Mouse (Mus musculus): ENCODE results near the gene Smg6.
"Not testable (repeated sequence)": the region's sequence is repeated elsewhere in the genome, so short reads cannot be mapped to it uniquely, and the experiment has no call there.

Smg6 gene

DNA sequence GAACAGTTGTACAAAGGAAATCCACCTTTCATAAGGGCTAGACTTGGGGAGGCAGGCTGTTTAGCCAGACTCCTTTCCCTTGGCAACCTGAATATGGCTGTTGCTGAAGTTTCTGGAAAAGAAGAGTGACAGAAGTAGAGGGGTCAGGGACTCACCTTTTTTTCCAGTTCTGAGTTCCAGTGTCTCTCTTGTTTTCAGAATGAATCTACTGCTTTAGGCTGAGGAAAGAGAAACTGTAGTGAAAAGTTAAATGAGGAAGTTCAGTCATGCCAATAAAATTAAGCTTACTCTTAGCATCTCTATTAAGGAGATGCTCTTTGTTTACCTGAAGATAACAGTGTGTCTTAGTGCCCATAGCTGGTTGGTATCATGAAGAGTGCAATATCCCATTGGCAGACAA lies 69.2 kb downstream of the Smg6 start:
- DNase-seq (ENCODE audit: low spot score in 2 of 2): no peak

DNA sequence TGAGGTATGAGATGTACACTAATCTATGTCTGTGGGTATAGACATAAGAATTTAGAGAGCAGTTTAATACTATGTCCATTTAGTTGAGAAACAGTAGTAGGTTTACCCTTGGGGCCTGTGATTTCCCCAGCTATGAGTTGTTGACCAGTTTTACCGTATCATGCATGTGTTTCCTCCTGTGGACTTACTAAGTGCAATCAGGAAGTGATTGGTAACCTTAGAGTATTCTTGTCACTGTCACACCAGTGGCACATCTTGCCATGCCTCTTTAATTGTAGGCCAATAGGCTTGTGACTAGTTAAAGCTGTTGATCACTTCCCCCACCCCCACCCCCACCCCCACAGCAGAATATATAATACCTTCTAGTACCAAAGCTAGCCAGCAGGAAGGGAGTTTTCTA lies 70.9 kb downstream of the Smg6 start:
- DNase-seq (ENCODE audit: low spot score in 2 of 2): no peak

DNA sequence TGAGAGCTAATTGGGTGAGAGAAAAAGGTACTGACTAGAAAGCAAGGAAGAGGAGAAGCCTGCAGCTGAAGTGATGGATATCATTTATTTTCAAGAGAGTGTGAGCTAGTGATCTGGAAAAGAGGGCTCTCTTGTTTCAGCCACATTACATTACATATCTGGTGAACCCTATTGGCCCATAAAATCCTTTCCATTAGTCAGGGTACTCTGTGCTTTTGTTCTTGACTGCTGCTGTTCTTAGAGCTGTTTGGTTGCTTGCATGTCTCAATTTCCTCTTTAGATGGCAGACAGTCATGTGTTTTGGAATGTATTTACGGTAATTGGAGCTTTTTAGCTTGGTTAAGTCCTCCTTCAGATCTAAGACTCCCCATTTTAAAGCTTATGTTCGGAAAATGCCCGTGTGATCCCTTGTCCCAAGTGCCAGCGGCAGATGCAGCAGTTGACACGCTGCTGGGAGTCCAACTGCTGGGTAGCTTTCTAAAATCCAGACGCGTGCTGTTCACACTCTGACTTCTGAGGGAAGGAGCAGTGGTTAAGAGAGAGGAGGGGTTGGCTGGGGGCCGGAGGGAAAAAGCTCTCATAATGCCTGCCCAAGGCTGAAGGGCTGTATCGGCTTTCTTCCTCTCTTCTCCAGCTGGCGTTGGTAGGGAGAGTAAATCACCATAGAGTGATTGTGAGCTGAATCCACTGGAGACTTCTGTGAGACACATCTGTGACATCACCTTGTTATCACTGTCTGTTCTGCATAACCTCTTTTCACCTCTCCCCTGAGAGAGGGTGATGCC lies 75.4 kb downstream of the Smg6 start:
- no peak for DNase-seq (ENCODE audit: low spot score in 2 of 2)

DNA sequence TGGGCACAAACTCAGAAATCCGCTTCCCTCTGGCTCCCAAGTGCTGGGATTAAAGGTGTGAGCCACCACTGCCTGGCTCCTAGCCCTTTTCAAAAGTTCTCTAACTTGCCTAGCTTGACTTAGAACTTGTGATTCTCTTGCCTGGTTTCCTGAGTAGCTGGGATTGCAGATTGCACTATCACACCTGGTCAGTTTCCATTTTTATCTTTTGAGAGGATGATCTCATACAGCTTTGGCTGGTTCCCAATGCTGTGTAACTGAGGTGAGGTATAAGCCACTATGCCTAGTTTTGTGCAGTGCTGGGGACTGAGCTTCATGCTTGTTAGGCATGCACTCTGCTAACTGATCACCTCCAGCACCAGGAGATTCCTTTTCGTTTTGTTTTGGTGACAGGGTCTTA lies 82.6 kb downstream of the Smg6 start:
- DNase-seq (ENCODE audit: low spot score in 2 of 2): no peak

DNA sequence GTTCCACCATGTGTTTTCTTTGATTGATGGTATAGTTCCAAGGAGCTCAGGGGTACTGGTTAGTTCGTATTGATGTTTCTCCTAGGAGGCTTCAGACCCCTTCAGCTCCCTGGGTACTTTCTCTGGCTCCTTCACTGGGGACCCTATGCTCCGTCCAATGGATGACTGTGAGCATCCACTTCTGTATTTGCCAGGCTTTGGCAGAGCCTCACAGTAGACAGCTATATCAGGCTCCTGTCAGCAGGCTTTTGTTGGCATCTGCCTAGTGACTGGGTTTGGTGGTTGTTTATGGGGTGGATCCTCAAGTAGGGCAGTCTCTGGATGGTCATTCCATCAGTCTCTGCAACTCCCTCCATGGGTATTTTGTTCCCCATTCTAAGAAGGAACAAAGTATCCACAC lies 83.9 kb downstream of the Smg6 start:
- DNase-seq (ENCODE audit: low spot score in 2 of 2): not testable (repeated sequence)

DNA sequence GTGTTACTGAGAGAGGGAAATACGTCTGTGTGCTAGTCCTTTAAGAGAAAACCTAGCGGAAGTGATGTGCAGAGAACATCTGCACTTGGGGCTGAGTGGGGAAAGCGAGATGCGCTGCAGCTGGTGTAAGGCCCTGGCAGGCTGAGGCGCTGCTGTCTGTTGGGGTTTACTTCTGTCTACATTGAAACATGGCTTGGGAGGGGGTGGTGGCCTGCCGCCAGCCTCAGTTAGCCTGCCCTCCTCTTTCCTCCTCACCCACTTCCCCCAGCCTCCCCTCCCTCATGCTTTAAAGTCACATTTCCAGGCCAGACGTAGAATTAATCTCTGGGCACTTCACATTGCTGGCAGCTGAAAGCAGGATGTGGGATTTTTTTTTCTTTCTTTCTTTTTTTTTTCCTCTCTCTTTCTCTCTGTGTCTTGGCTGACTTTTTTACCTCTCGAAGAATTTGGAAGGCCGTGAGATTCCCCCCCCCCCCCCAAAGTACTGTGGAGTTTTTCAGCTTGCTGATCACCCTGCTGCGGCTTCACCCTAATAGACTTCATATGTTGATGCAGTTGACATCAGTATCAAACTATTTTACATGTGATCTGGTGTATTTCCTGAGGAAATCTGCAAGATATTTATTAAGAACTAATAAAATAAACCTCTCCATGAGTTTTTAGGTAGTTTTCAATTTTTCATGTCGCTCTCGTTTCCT lies 87.5 kb downstream of the Smg6 start:
- DNase-seq (ENCODE audit: low spot score in 2 of 2): peak in 1 of 2 experiments; percentile 44

DNA sequence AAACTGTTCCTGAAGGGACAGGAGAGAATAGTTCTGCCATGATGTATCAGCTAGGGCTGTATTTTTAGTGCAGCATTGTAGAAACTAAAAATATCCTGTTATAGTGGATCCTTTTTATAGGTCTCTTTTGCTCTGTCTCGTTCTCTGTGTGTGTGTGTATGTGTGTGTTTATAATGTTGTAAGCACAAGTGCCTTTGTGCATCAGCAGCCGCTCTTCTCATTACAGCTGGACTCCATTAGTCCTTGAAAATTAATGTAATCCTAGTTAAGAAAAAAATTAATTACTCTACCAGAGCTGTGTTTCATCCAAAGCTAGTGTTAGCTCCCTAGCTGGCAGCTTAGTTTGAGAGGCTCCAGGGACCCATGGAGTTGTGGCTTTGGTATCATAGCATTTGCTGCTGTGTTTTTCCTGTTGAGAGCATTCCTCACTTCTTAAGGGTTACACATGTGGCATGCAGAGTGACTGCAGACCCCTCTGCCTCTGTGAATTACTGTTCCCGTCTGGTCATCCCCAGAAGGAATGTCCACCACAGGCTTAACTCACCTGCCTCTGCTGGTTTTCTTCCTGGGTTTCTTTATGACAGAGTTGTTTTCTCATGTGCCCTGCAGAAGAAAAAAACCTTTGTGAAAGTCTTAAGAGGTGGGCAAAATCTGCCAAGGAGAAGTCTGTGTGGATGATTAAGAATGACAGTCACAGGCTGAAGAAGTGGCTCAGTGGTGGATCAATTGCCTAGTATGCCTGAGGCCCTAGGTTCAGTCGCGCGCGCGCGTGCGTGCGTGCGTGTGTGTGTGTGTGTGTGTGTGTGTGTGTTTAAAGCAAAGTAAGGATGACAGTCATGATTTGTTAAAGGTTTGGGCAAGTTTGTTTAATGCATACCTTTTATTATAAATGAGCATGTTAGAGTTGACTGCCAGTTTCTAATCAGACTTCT lies 88.4 kb downstream of the Smg6 start:
- no peak for DNase-seq (ENCODE audit: low spot score in 2 of 2)

DNA sequence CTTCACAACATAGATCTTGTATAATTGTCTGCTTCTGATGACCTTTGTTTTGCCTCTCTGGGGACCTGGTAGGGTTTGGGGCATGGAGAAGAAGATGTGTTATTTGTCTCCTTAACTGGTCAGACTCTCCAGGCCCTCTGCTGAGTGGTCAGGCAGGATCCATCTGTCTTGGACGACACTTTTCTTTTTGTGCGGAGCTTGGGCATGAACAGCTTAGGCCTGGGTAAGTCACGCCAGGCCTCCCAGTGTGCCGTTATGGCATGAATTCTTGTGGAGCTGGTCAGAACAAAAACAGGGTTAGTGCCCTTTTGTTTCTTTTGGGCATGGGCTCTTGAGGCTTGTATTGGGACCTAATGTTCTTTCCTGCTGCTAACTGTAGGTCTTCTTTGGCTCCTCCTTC lies 89.2 kb downstream of the Smg6 start:
- DNase-seq (ENCODE audit: low spot score in 2 of 2): no peak

DNA sequence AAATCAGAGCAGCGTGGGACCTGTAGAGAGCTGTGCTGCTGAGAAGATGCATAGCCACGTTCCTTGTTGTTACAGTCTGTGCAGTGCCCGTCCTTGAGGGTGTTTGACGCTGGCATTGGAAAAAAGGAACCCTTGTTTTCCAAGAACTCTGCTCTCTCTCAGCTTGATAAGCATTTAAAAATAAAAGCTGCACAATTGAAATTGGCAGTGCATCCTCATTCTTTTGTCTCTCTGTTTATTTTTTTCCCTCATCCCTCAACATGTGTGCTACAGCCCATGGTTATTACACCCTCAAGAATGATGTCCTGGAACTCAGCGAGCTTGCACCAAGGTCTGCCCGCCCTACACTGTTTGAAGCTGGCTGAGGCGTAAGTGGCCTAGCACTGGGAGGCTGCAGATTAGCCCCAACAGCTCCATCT lies 89.8 kb downstream of the Smg6 start:
- peak in 1 of 2 experiments; percentile 36 for DNase-seq (ENCODE audit: low spot score in 2 of 2)

DNA sequence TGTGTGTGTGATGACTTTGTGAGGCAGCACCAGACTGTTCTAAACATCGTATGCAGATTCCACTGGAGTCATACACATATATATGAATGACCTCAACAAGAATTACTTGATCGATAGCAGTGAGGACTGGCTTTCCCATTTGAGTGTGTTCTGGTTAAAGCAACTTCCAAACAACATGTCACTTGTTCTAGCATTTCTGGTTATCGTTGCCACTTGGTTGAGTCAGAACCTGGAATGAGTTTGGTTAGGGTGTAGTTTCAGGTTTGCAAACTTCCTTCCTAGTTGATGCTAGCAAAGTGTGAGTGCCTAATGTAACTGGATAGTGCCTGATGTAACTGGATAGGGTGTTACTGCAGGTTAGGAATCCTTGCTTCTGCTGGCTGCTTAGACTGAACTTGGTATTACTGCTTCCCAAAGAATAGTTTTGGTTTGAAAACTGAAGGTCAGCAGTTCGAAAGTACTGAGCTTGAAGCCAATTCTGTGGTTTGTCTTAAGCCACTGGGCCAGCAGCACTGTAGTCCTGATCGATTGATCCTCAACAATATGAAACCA lies 90.8 kb downstream of the Smg6 start:
- no peak for DNase-seq (ENCODE audit: low spot score in 2 of 2)

DNA sequence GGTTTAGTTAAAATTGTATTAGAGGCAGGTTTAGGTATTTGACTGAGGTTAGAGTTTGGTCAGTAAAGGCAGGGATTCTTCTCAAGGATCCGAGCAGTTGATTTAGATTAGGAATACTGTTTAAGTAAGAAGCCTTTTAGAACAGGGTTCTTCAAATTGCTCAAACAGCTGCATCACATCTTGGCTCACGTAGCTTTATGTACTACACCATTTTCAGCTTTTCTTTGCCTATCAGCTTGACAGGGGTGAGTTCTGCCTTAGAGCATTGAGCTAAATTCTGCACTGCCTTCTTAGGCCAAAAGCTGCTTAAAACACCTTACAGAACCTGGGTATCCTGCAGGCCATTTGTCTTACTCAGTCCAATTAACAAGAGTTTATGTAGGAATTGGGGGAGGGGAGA lies 92.2 kb downstream of the Smg6 start:
- DNase-seq (ENCODE audit: low spot score in 2 of 2): no peak

DNA sequence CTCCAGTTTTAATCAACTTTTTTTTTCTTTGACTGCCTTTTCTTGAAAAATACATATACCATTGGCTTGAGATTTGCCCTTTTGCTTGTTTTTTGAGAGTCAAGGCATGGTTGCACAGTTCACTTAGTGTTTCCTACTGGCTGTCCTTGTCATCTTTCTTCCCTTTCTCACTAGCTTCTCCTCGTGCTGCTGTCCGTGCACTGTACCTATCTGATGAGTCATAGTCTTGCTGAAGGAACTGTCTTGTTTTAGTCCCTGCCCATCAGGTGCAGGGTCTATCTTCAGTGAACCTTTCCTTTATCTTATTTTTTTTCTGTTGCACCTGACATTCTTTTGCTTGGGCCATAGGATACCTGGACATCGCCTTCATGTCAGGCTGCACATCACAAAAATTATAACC lies 101.4 kb downstream of the Smg6 start:
- no peak for DNase-seq (ENCODE audit: low spot score in 2 of 2)

DNA sequence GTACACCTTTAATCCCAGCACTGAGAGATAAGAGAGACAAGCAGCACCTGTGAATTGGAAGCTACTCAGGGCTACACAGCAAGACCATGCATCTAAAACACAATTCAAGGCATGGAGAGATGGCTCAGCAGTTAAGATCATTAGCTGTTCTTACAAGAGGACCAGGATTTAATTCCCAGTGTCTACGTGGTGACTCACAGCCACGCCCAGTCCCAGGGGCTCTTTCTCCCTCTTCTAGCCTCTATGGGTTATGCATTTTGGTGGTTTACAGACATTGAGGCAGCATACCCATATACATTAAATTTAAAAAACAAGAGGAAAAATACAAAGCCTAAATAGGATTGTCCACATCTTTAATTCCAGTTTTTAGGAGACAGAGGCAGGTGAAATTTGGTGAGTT lies 102.0 kb downstream of the Smg6 start:
- DNase-seq (ENCODE audit: low spot score in 2 of 2): no peak

DNA sequence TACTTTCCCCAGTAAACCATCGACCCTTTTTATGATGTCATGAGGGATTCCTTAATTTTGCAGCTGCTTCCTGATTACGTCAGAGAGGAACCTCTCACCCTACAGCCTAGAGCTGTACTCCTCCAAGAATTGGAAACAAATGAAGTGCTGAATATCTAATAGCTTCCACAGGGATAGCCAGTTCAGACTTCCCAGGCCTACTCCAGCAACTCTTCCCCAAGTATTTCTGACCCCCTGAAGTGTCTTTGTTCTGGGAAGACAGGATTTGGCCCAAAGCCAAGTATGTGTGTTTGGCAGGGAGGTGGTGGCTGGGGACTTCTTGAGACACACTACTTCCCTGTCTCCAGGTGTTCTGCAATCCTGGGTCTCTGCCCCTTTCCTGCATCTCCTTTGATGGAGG lies 105.6 kb downstream of the Smg6 start:
- DNase-seq (ENCODE audit: low spot score in 2 of 2): no peak

DNA sequence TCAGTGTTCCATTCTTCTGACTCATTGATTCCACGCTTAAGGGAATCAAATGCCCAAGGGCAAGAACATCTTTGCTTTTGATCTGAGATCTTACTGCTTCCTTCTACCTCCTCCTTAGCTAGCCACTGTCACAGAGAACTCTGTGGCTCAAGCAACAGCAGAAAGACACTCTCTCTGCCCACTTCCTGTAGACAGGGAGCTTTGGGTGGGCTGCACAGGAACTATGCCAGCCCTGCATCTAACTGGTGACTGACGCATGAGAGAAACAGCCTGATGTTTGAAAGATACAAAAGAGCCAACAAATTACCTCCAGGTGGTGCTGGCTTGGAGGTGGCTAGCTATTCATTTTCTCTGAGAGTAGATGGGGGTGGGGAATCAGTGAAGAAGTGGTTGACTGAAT lies 107.3 kb downstream of the Smg6 start:
- DNase-seq (ENCODE audit: low spot score in 2 of 2): no peak

DNA sequence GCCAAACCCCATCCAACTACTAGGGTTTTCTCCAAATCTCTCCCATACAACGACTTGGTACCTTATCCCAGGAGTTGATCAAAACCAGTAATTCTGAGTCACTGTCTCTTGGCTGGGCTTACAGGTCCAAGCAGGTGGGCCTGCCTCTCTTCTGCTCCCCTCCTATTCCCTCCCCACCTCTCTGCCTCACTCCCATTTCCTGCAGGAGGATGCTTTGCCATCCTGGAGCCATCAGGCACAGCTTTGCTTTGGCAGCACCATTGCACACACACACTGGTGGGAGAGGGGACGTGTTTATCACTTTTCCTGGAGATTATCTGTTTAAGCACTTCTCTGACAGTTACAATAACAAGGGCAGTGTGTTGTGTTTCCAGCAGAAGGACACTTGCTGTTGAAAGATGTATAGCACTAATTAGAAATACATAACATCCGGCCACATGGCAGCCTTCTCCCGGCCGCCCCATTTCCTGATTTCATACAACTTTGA lies 108.0 kb downstream of the Smg6 start:
- DNase-seq (ENCODE audit: low spot score in 2 of 2): no peak

DNA sequence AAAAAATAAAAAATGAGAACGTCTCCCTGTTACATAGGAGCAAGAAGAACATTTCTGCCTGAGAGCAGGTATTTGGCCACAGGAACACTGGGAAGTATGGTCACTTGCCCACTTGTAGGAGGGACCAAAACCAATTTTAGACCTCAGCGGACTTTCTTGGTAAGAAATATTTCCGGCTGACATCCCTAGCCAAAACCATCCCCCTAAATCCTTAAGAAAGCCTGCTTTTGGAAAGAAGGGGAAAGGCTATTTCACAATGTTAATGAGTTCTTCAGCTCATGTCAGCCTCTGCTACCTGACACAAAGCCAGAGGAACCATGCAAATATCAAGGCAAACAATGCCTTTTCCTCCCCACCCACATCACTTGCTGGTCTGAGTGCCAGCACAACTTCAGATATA lies 108.5 kb downstream of the Smg6 start:
- no peak for DNase-seq (ENCODE audit: low spot score in 2 of 2)

DNA sequence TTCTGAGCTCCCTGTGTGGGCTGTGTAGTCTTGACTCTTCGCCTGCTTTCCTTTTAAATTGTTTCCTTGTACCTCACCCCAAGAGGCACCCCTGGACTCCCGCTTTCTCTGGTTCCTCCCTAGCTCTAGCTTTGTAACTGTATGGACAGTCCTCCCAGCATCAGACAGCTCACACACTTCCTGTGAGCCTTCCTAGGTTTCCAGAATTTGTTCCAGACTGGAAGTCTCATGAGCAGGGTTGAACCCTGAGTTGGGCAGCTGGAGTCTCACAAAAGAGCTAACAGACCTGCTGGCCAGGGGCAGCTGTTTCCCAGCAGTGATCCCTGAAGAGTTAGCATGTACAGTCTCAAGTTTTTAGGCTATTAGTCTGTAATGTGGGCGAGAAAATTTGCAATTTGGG lies 118.7 kb downstream of the Smg6 start:
- DNase-seq (ENCODE audit: low spot score in 2 of 2): no peak

DNA sequence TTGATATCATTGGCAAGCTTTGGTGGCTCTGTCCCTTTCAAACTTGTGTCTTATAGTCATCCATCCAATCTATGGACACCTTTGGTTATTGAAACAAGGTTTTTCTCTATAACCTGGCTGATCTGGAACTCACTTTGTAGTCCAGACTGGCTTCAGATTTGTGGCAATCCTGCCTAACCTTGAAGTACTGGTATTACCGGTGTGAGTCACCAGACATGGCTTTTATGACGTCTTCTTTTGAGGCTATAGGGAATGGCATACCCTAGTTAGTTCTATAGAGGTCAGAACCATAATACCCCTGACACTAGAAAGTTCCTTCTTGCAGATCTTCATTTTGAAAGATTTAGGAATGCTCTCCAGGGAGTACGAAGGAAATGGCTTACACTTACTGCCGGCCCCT lies 120.2 kb downstream of the Smg6 start:
- DNase-seq (ENCODE audit: low spot score in 2 of 2): no peak

DNA sequence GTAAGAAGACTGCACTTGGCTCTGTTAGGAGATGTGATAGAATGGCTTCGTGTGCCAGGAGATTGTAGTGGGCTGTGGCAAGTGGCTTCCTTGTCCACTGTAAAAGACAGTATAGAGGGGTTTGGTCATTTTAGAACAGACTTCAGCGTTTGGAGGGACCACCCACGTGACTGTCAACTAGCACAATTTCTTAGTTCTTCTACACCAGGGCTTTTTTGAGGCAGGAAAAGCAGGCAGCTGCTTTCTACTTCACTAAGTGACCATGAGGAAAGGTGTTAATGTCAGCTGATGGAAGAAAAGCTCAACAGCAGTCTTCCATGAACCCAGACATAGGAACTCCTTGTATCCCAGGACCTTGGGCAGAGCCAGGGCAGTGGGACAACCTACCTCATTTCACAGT lies 121.0 kb downstream of the Smg6 start:
- no peak for DNase-seq (ENCODE audit: low spot score in 2 of 2)

DNA sequence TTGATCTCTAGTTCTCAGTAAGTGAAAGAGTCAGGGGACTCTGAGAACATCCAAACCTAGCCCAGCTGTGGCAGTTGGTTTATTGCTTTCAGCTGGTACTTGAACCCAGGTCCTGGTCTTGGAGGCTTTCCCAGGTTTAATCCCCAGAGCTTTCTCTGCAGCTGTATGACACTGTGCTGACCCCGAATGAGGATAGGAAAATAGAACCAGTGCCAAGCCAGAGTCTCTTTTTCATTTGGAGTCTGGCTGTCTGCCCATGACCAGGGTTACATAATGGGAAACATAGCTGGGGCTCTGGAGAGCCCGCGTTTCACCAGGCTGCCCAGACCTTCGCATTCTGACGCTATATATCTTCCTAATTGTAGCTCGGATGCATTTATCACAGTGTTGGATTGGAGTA lies 121.4 kb downstream of the Smg6 start:
- peak; percentile 31 to 71 for DNase-seq (ENCODE audit: low spot score in 2 of 2)
